Mouse (Mus musculus) heart, postnatal 0 days (tissue): Measurements from ENCODE around the gene Mrtfa.

Experiments
- CTCF ChIP-seq: IDR thresholded peaks from 2 replicates; pipeline ENCODE4 v1.5.1; 2016; ENCODE audit warnings: antibody characterized with exemption, control low read depth, low read depth
- EP300 ChIP-seq: IDR thresholded peaks from 2 replicates; pipeline ENCODE4 v1.6.1; 2016; ENCODE audit warnings: antibody characterized with exemption, low read depth

DNA sequence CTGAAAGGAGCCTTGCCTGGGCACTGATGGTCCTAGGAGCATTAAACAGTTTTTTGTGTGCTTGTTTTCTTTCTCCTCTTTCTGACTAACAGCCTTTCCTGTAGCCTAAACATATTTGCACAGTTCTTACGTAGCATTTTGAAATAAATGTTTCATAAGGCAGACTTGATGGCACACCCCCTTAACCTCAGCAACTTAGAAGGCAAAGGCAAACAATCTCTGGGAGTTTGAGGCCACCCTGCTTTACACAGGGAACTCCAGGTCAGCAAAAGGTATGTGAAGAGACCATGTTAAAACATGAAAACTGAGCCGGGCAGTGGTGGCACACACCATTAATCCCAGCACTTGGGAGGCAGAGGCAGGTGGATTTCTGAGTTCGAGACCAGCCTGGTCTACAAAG is 214.9 kb downstream of the Mrtfa start:
- no peak for TF ChIP-seq EP300
- TF ChIP-seq CTCF = no peak
